Mouse (Mus musculus): ENCODE measurements around the gene Pidd1. TPM values are rescaled to one million over a fixed set of nuclear protein-coding genes. Genes with fewer than 3 reads are reported as not detected.

The Pidd1 gene
- total and polyA plus RNA-seq, 3 experiments, result 5.8 to 24.9 (median 7.8) TPM

- dilution Hi-C loops (cut with MboI; ENCODE audit: extremely low pct_ligation_motif_present, extremely low pct_unique_long_range_greater_than_20kb, low sequenced_read_pairs), result no loop called here
- H3K4me1 ChIP-seq (ENCODE audit: control insufficient read depth in 1 of 2, insufficient read depth in 2 of 2), result peaks cover 7 to 37% of the 10 kb centered on the region in 2 experiments
- no peaks in the 10 kb centered on the region for H3K79me2 ChIP-seq (replicated peaks; ENCODE audit: control insufficient read depth, extremely low read depth, insufficient read depth, poor library complexity, severe bottlenecking)
- peak; percentile 99 for DNase-seq (ENCODE audit: extremely low read depth)
- peak within 1 kb of the TSS; percentile 75 for H3K9ac ChIP-seq (ENCODE audit: insufficient read depth, low read depth)
- no peaks in the 10 kb centered on the region for H3K9me3 ChIP-seq (replicated peaks; ENCODE audit: low read length)
- no peaks in the 10 kb centered on the region for H3K27me3 ChIP-seq (replicated peaks)
- peaks cover 19 to 30% of the 10 kb centered on the region in 2 experiments for H3K36me3 ChIP-seq (replicated peaks in 1 of 2; ENCODE audit: control insufficient read depth in 1 of 2, insufficient read depth in 1 of 2, low read length in 1 of 2)
- no peak within 1 kb of the TSS for H3K27ac ChIP-seq (ENCODE audit: insufficient read depth, low read depth)
- in situ Hi-C loops (cut with MboI; ENCODE audit: low pct_ligation_motif_present, low pct_unique_long_range_greater_than_20kb, low sequenced_read_pairs), result loop anchor here (5.0 kb wide), 1 partner anchor 38 kb away; no protein-coding TSS in a partner anchor
- H3K4me3 ChIP-seq (replicated peaks in 1 of 3; ENCODE audit: low read depth in 2 of 3, low read length in 2 of 3, poor library complexity in 1 of 3), result peak within 1 kb of the TSS; percentile 72 to 89 (median 82)
- no peak for TF ChIP-seq IRF4 (IDR thresholded peaks at IDR 0.05; ENCODE audit: low read depth, low read length)
- no peak for TF ChIP-seq JUN (IDR thresholded peaks at IDR 0.05; ENCODE audit: insufficient read depth, low read depth, low read length)
- TF ChIP-seq MYC (IDR thresholded peaks at IDR 0.05; ENCODE audit: low read depth, low read length), result no peak
- TF ChIP-seq EP300 (IDR thresholded peaks at IDR 0.05; ENCODE audit: low read length), result no peak
- TF ChIP-seq CHD1 (IDR thresholded peaks at IDR 0.05; ENCODE audit: low read depth, low read length), result no peak
- peak; percentile 87 for TF ChIP-seq NELFE (IDR thresholded peaks at IDR 0.05; ENCODE audit: low read depth, low read length)
- no peak for TF ChIP-seq KAT2A (IDR thresholded peaks at IDR 0.05; ENCODE audit: insufficient replicate concordance, low read length)
- peak; percentile 86 for TF ChIP-seq SIN3A (IDR thresholded peaks at IDR 0.05; ENCODE audit: low read length)
- TF ChIP-seq POLR2A (IDR thresholded peaks at IDR 0.05; ENCODE audit: low read depth, low read length), result peak; percentile 87
- TF ChIP-seq TBP (conservative IDR thresholded peaks at IDR 0.05; ENCODE audit: low read depth, low read length), result 0 out of 2 replicates have a peak, but pooled peaks have one; percentile 31
- TF ChIP-seq HCFC1 (IDR thresholded peaks at IDR 0.05; ENCODE audit: low read depth, low read length), result peak; percentile 69
- no peak for TF ChIP-seq ZNF384 (IDR thresholded peaks at IDR 0.05; ENCODE audit: low read depth, low read length)
- TF ChIP-seq ELF1 (IDR thresholded peaks at IDR 0.05; ENCODE audit: low read depth, low read length), result peak; percentile 94
- TF ChIP-seq MAFK (IDR thresholded peaks at IDR 0.05; ENCODE audit: insufficient replicate concordance, low read length), result no peak
- no peak for TF ChIP-seq GABPA (IDR thresholded peaks at IDR 0.05; ENCODE audit: insufficient replicate concordance, low read depth, low read length)
- peak; percentile 80 for TF ChIP-seq MXI1 (IDR thresholded peaks at IDR 0.05; ENCODE audit: low read depth, low read length)
- 0 out of 2 replicates have a peak, but pooled peaks have one; percentile 64 for TF ChIP-seq POLR2AphosphoS2 (IDR thresholded peaks at IDR 0.05; ENCODE audit: low read depth, low read length)
- no peak for TF ChIP-seq RAD21 (IDR thresholded peaks at IDR 0.05; ENCODE audit: low read depth, low read length)
- peak; percentile 89 for TF ChIP-seq NRF1 (IDR thresholded peaks at IDR 0.05; ENCODE audit: low read depth, low read length)
- TF ChIP-seq TCF12 (IDR thresholded peaks at IDR 0.05; ENCODE audit: low read depth, low read length), result peak; percentile 72; the same call in 1 of the 2 replicates
- peak; percentile 32 for TF ChIP-seq MAX (IDR thresholded peaks at IDR 0.05; ENCODE audit: low read length)
- peak; percentile 91 for TF ChIP-seq ZMIZ1 (IDR thresholded peaks at IDR 0.05; ENCODE audit: low read depth, low read length)
- TF ChIP-seq MAZ (IDR thresholded peaks at IDR 0.05; ENCODE audit: low read depth, low read length), result peak; percentile 93; the same call in 1 of the 2 replicates
- TF ChIP-seq MEF2A (IDR thresholded peaks at IDR 0.05; ENCODE audit: borderline replicate concordance, low read depth, low read length), result peak; percentile 23
- peak within 1 kb of the TSS; percentile 81 for H3K4me2 ChIP-seq (ENCODE audit: insufficient read depth, low read depth, poor library complexity, severe bottlenecking)
These were observed 29.8 kb downstream of the Pidd1 start, which contains the start of gene Gatd1 for GRCm38 (mm10) chr7:141413809-141414584. Gene Gatd1 (minus strand): TSS chr7:141414136.

Data from CH12.LX (cell line).